Mouse (Mus musculus): ENCODE measurements around the gene Tmem210.

- TF ChIP-seq MAX (IDR thresholded peaks at IDR 0.05), result no peak
- TF ChIP-seq CTCF (IDR thresholded peaks at IDR 0.05; ENCODE audit: control insufficient read depth, insufficient read depth, insufficient read length), result no peak
- TF ChIP-seq USF1 (IDR thresholded peaks at IDR 0.05; ENCODE audit: low read depth), result no peak
- no peak for TF ChIP-seq MYOG (IDR thresholded peaks at IDR 0.05; ENCODE audit: control insufficient read depth, extremely low read depth, insufficient read length)
- TF ChIP-seq CEBPB (IDR thresholded peaks at IDR 0.05; ENCODE audit: low read depth), result no peak
- no peak for TF ChIP-seq MYOD1 (IDR thresholded peaks at IDR 0.05; ENCODE audit: control insufficient read depth, insufficient read length, low read depth)
- TF ChIP-seq FOSL1 (IDR thresholded peaks at IDR 0.05; ENCODE audit: insufficient read depth, low read length, poor library complexity, severe bottlenecking), result no peak
Measured at GRCm38 (mm10) chr2:25289651-25290050, 1.7 kb downstream of the Tmem210 start, which contains the start of gene Lrrc26.

Measured in C2C12 (cell line).